9 mouse cellular contexts compared by ENCODE assay signal in genomic region chr9:43231805-43232204, GRCm38 (mm10). TPM values are rescaled to one million over a fixed set of nuclear protein-coding genes. Genes with fewer than 3 reads are reported as not detected.
DNase-seq lines count a peak whose midpoint lies in the region; ATAC-seq lines count a peak whose summit lies in the region.
"Had no signal": no experiment of that assay in that cellular context is flagged by ENCODE, and none has a peak within 500 bp of the region (broad histone marks: within the 10 kb centered on the region; RNA-seq: fewer than 3 reads in every experiment).

No protein-coding gene starts in this region.

- no peak overlapping the region for H3K4me3 ChIP-seq in hindbrain, embryonic 10.5 days
- no peak overlapping the region for H3K4me3 ChIP-seq in hindbrain, embryonic 14.5 days (replicated peaks; ENCODE audit: low read length)
- no peak overlapping the region for H3K4me3 ChIP-seq in embryonic facial prominence, embryonic 10.5 days
- H3K4me3 ChIP-seq in hindbrain, embryonic 16.5 days (ENCODE audit: low read length): no peak overlapping the region
- no peak overlapping the region for H3K4me3 ChIP-seq in forebrain, embryonic 12.5 days (replicated peaks)

- H3K9ac ChIP-seq in hindbrain, embryonic 14.5 days: no peak overlapping the region
- no peak overlapping the region for H3K9ac ChIP-seq in hindbrain, embryonic 16.5 days (ENCODE audit: low read depth, low read length)
- no peak overlapping the region for H3K9ac ChIP-seq in forebrain, embryonic 12.5 days

- H3K27ac ChIP-seq in hindbrain, embryonic 10.5 days: peak overlapping the region; percentile 67
- H3K27ac ChIP-seq in hindbrain, embryonic 14.5 days: no peak overlapping the region
- H3K27ac ChIP-seq in embryonic facial prominence, embryonic 10.5 days (replicated peaks): peak overlapping the region; percentile 72
- H3K27ac ChIP-seq in hindbrain, embryonic 16.5 days (ENCODE audit: low read depth, low read length): no peak overlapping the region
- H3K27ac ChIP-seq in forebrain, embryonic 12.5 days: no peak overlapping the region

- no peaks in the 10 kb centered on the region for H3K36me3 ChIP-seq in hindbrain, embryonic 10.5 days
- no peaks in the 10 kb centered on the region for H3K36me3 ChIP-seq in hindbrain, embryonic 14.5 days (replicated peaks; ENCODE audit: control insufficient read depth, insufficient read depth)
- H3K36me3 ChIP-seq in embryonic facial prominence, embryonic 10.5 days (replicated peaks): peaks cover 88% of the 10 kb centered on the region
- no peaks in the 10 kb centered on the region for H3K36me3 ChIP-seq in hindbrain, embryonic 16.5 days (ENCODE audit: control insufficient read depth, insufficient read depth, low read length)
- no peaks in the 10 kb centered on the region for H3K36me3 ChIP-seq in forebrain, embryonic 12.5 days (replicated peaks)

- H3K4me1 ChIP-seq in hindbrain, embryonic 10.5 days (replicated peaks): peaks cover 58% of the 10 kb centered on the region
- H3K4me1 ChIP-seq in hindbrain, embryonic 14.5 days (replicated peaks; ENCODE audit: control insufficient read depth, insufficient read depth, low read length): no peaks in the 10 kb centered on the region
- peaks cover 71% of the 10 kb centered on the region for H3K4me1 ChIP-seq in embryonic facial prominence, embryonic 10.5 days
- no peaks in the 10 kb centered on the region for H3K4me1 ChIP-seq in hindbrain, embryonic 16.5 days (ENCODE audit: control insufficient read depth, insufficient read depth, low read depth, low read length)
- H3K4me1 ChIP-seq in forebrain, embryonic 12.5 days: peaks cover 14% of the 10 kb centered on the region

- no peak for ATAC-seq in hindbrain, embryonic 14.5 days (ENCODE audit: low FRiP score)
- ATAC-seq in hindbrain, embryonic 16.5 days: peak; percentile 56; the same call in 1 of the 2 replicates
- no peak for ATAC-seq in forebrain, embryonic 12.5 days (ENCODE audit: low FRiP score)

- peaks cover 8% of the 10 kb centered on the region for H3K27me3 ChIP-seq in hindbrain, embryonic 10.5 days (ENCODE audit: insufficient read depth, poor library complexity, severe bottlenecking)
- H3K27me3 ChIP-seq in hindbrain, embryonic 14.5 days (ENCODE audit: control insufficient read depth, insufficient read depth, low read length): peaks cover 3% of the 10 kb centered on the region; the same call in 1 of the 2 replicates
- no peaks in the 10 kb centered on the region for H3K27me3 ChIP-seq in embryonic facial prominence, embryonic 10.5 days (replicated peaks; ENCODE audit: low read depth, poor library complexity, severe bottlenecking)
- no peaks in the 10 kb centered on the region for H3K27me3 ChIP-seq in hindbrain, embryonic 16.5 days (replicated peaks; ENCODE audit: control insufficient read depth, insufficient read depth, low read length)
- H3K27me3 ChIP-seq in forebrain, embryonic 12.5 days: no peaks in the 10 kb centered on the region

- no peak overlapping the region for H3K4me2 ChIP-seq in hindbrain, embryonic 14.5 days (replicated peaks)
- no peak overlapping the region for H3K4me2 ChIP-seq in hindbrain, embryonic 16.5 days (ENCODE audit: low read length)
- no peak overlapping the region for H3K4me2 ChIP-seq in forebrain, embryonic 12.5 days

- WGBS in hindbrain, embryonic 10.5 days: 65% methylated on average over 4 of the region's 4 CpGs
- WGBS in hindbrain, embryonic 14.5 days: 78% methylated on average over 4 of the region's 4 CpGs
- WGBS in embryonic facial prominence, embryonic 10.5 days: 60% methylated on average over 4 of the region's 4 CpGs
- 72% methylated on average over 4 of the region's 4 CpGs for WGBS in hindbrain, embryonic 16.5 days
- 71% methylated on average over 4 of the region's 4 CpGs for WGBS in forebrain, embryonic 12.5 days

- no peak for DNase-seq in hindbrain, embryonic 10.5 days (ENCODE audit: low spot score)
- no peak for DNase-seq in hindbrain, embryonic 14.5 days (ENCODE audit: low spot score)
- no peak for DNase-seq in embryonic facial prominence, embryonic 10.5 days (ENCODE audit: low spot score)
- DNase-seq in lung, postnatal 10 days: peak; percentile 87
- no peak for DNase-seq in ovary, postnatal 10 days (ENCODE audit: low spot score)
- DNase-seq in thymus, adult 18-20 months: no peak
- DNase-seq: right cerebral cortex, postnatal 14 days had no signal

- no peaks in the 10 kb centered on the region for H3K9me3 ChIP-seq in hindbrain, embryonic 10.5 days
- no peaks in the 10 kb centered on the region for H3K9me3 ChIP-seq in hindbrain, embryonic 14.5 days (ENCODE audit: control insufficient read depth, low read length)
- H3K9me3 ChIP-seq in embryonic facial prominence, embryonic 10.5 days: no peaks in the 10 kb centered on the region
- no peaks in the 10 kb centered on the region for H3K9me3 ChIP-seq in hindbrain, embryonic 16.5 days (ENCODE audit: control insufficient read depth, low read length)
- no peaks in the 10 kb centered on the region for H3K9me3 ChIP-seq in forebrain, embryonic 12.5 days

RNA-seq across cellular contexts. Expression of gene Oaf, which starts 7.9 kb away (rescaled TPM):
- polyA plus RNA-seq in hindbrain, embryonic 10.5 days (2016; fragmentation: Nextera tagmentation; extraction: Ambion mirVana): 34.9 and 43.0 TPM in 2 replicates
- polyA plus RNA-seq in hindbrain, embryonic 14.5 days (2014; fragmentation: Nextera tagmentation; extraction: Ambion mirVana): 7.9 and 9.6 TPM in 2 replicates
- polyA plus RNA-seq in embryonic facial prominence, embryonic 10.5 days (2016; fragmentation: Nextera tagmentation; extraction: Ambion mirVana): 55.2 and 57.0 TPM in 2 replicates
- polyA plus RNA-seq in hindbrain, embryonic 16.5 days (2015; fragmentation: Nextera tagmentation; extraction: Ambion mirVana): 4.1 and 7.0 TPM in 2 replicates
- 21.9 and 25.6 TPM in 2 replicates for polyA plus RNA-seq in forebrain, embryonic 12.5 days (2016; fragmentation: Nextera tagmentation; extraction: Ambion mirVana)

RNA-seq across cellular contexts. Expression of gene Pou2f3, which starts 21.6 kb away (rescaled TPM):
- 0.09 TPM in 1 of 2 replicates, not detected in the other for polyA plus RNA-seq in hindbrain, embryonic 10.5 days (2016; fragmentation: Nextera tagmentation; extraction: Ambion mirVana)
- not detected in 2 replicates for polyA plus RNA-seq in hindbrain, embryonic 14.5 days (2014; fragmentation: Nextera tagmentation; extraction: Ambion mirVana)
- polyA plus RNA-seq in embryonic facial prominence, embryonic 10.5 days (2016; fragmentation: Nextera tagmentation; extraction: Ambion mirVana): not detected in 2 replicates
- polyA plus RNA-seq in hindbrain, embryonic 16.5 days (2015; fragmentation: Nextera tagmentation; extraction: Ambion mirVana): 0.11 TPM in 1 of 2 replicates, not detected in the other
- polyA plus RNA-seq in forebrain, embryonic 12.5 days (2016; fragmentation: Nextera tagmentation; extraction: Ambion mirVana): not detected in 2 replicates

Comparison
In these comparisons a context has a peak if more than half of its experiments do, and no peak if none do; other contexts are left out.
1. H3K27ac ChIP-seq: peak in hindbrain, embryonic 10.5 days (single experiment) and embryonic facial prominence, embryonic 10.5 days (single experiment); none in hindbrain, embryonic 14.5 days (single experiment), hindbrain, embryonic 16.5 days (single experiment) and forebrain, embryonic 12.5 days (single experiment).